Mouse (Mus musculus) embryonic fibroblast, embryonic 13.5 days (primary cell): ENCODE measurements around the gene Cers1.

Experiments used
- CTCF ChIP-seq: IDR thresholded peaks from 2 replicates; pipeline ENCODE4 v1.5.1; 2011; ENCODE audit warnings: mild to moderate bottlenecking, control low read depth, low read length, moderate library complexity, borderline replicate concordance; ENCODE audit not compliant: insufficient read depth
- POLR2A ChIP-seq: IDR thresholded peaks from 2 replicates; pipeline ENCODE4 v1.6.1; 2011; ENCODE audit warnings: low read depth, mild to moderate bottlenecking, control low read depth, low read length, moderate library complexity

DNA sequence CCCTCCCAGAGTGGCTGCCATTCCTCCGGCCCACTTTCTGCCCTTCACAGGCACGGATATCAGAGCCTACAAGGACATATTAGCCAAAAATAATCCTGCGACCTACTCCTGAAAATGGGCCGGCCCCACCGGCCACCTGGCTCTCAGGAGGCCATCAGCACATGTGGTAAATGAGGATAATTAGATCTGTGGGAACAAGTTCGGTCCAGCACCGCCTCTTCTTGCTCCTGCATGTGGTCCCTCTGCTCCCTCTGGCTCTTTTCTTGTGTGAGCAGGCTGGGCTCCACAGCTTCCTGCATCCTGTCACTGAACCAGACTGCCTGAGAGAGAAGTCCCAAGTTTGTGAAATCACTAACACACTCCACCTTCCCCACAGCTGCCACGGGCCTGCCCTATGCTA lies 36.3 kb upstream of the Cers1 start:
- TF ChIP-seq CTCF, result no peak
- no peak for TF ChIP-seq POLR2A
